Mouse (Mus musculus): Measurements from ENCODE around the gene Clip3.

Clip3 gene

GRCm38 (mm10) chr7:30295103-30295502 is 3.6 kb downstream of the Clip3 start:
- no peak for DNase-seq (ENCODE audit: low spot score)

GRCm38 (mm10) chr7:30296816-30297215 is 5.3 kb downstream of the Clip3 start:
- no peak for DNase-seq (ENCODE audit: low spot score)

- DNase-seq (ENCODE audit: low spot score) = no peak
These were observed 5.7 kb downstream of the Clip3 start for GRCm38 (mm10) chr7:30297266-30297665.

- DNase-seq (ENCODE audit: low spot score) = no peak
These were observed 9.4 kb downstream of the Clip3 start for GRCm38 (mm10) chr7:30300914-30301313.

GRCm38 (mm10) chr7:30306083-30306779 is 14.7 kb downstream of the Clip3 start:
- DNase-seq (ENCODE audit: low spot score) = no peak

- DNase-seq (ENCODE audit: low spot score) = peak; percentile 82
These were observed 16.8 kb downstream of the Clip3 start, which contains the start of gene Alkbh6 for GRCm38 (mm10) chr7:30308076-30309005. Gene Alkbh6 (plus strand): TSS chr7:30308717.

GRCm38 (mm10) chr7:30309395-30310129 is 18.0 kb downstream of the Clip3 start:
- no peak for DNase-seq (ENCODE audit: low spot score)

- DNase-seq (ENCODE audit: low spot score) = no peak
These were observed 18.6 kb downstream of the Clip3 start for GRCm38 (mm10) chr7:30310136-30310535.

- DNase-seq (ENCODE audit: low spot score) = no peak
These were observed 22.3 kb downstream of the Clip3 start for GRCm38 (mm10) chr7:30313666-30314320.

GRCm38 (mm10) chr7:30314721-30315155 is 23.2 kb downstream of the Clip3 start, which contains the start of gene Syne4:
Gene Syne4 (plus strand): TSS chr7:30314807.
- DNase-seq (ENCODE audit: low spot score) = no peak

GRCm38 (mm10) chr7:30315559-30316529 is 24.3 kb downstream of the Clip3 start:
- DNase-seq (ENCODE audit: low spot score) = no peak

GRCm38 (mm10) chr7:30318142-30318541 is 26.6 kb downstream of the Clip3 start:
- no peak for DNase-seq (ENCODE audit: low spot score)

GRCm38 (mm10) chr7:30320946-30321345 is 29.4 kb downstream of the Clip3 start:
- DNase-seq (ENCODE audit: low spot score) = no peak

- DNase-seq (ENCODE audit: low spot score) = peak; percentile 29
These were observed 30.2 kb downstream of the Clip3 start, which contains the start of gene E130208F15Rik for GRCm38 (mm10) chr7:30321539-30322284. Gene E130208F15Rik (plus strand): TSS chr7:30321740.

- DNase-seq (ENCODE audit: low spot score) = peak; percentile 95
These were observed 30.7 kb downstream of the Clip3 start for GRCm38 (mm10) chr7:30322285-30322667.

- DNase-seq (ENCODE audit: low spot score) = no peak
These were observed 31.3 kb downstream of the Clip3 start for GRCm38 (mm10) chr7:30322865-30323264.

- no peak for DNase-seq (ENCODE audit: low spot score)
These were observed 32.3 kb downstream of the Clip3 start, which contains the start of gene Sdhaf1 for GRCm38 (mm10) chr7:30323795-30324194. Gene Sdhaf1 (minus strand): TSS chr7:30323895.

GRCm38 (mm10) chr7:30324300-30324944 is 32.9 kb downstream of the Clip3 start:
- no peak for DNase-seq (ENCODE audit: low spot score)

GRCm38 (mm10) chr7:30325364-30325763 is 33.8 kb downstream of the Clip3 start:
- DNase-seq (ENCODE audit: low spot score) = peak; percentile 45

All from ovary, postnatal 14 days (tissue).